Mouse (Mus musculus) liver, postnatal 0 days (tissue): ENCODE measurements at regions not wholly inside any gene's neighbourhood (a gene's known extent, or its start where the extent isn't known, plus 50 kb on each side); places are given as distances from the start of the nearest gene placed in this dataset.
"Not testable (repeated sequence)": the region's sequence is repeated elsewhere in the genome, so short reads cannot be mapped to it uniquely, and the experiment has no call there.

Experiments
- CTCF ChIP-seq: sonication (generic); IDR thresholded peaks from 2 replicates; pipeline ENCODE4 v1.5.1; 2016; ENCODE audit warnings: antibody characterized with exemption, low read depth
- EP300 ChIP-seq: IDR thresholded peaks from 2 replicates; pipeline ENCODE4 v1.6.1; 2016; ENCODE audit warnings: antibody characterized with exemption, low read depth, mild to moderate bottlenecking

DNA sequence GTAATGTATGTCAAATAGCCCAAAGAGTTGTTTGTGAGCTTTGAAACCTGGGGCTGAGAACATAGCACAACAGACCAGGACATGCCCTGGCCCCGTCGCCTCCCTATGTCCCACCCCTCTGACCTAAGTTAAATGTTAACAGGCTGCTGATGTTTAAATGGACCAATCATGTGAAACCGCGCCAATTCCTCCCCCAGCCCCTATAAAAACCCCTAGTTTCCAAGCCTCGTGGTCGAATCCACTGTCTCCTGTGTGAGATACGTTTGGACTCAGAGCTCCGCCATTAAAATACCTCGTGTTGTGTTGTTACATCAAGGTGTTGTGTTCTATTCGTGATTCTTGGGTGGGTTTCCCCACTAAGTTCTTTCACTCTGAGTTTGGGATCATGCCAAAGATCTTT, 94.6 kb downstream of the Ptchd3 start:
- TF ChIP-seq CTCF, EP300: not testable (repeated sequence)
